Mouse (Mus musculus) neural tube, embryonic 10.5 days (tissue): Measurements from ENCODE around the gene Igf2r.

Source experiments
- DNase-seq: peaks from one replicate; pipeline ENCODE4 v3.0.0-alpha.2; 2017; ENCODE audit warnings: low spot score; ENCODE audit errors: extremely low spot score

The Igf2r gene

GRCm38 (mm10) chr17:12751218-12751617 is 18.2 kb downstream of the Igf2r start:
- no peak for DNase-seq

DNA sequence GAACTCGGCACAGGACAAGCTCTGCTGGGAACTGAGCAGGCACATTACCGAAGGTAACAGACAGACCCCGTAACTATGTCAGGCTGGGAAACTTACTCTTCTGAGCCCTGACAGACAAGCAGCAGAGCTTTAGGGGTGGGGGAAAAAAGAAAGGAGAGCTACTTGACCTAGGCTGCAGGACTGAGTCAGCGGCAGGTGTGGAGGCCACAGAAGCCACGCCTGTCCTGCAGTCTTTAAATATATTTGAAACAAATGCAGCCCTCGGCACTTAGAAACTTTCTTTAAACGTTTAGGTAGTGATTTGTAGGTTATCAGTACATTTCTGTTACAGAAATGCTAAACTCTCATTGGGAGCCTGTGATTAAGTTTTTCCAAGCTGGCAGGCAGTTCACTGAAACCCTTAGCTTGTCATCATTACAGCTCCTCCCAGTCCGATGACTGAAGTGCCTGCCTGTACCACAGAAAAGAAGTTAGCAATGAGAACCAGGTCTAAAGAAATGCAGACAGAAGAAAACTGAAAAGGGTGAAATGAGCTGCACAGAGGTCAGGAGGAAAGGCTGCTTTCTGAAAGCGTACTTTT is 18.8 kb downstream of the Igf2r start:
- DNase-seq: no peak

GRCm38 (mm10) chr17:12749421-12750367 is 19.8 kb downstream of the Igf2r start:
- no peak for DNase-seq

DNA sequence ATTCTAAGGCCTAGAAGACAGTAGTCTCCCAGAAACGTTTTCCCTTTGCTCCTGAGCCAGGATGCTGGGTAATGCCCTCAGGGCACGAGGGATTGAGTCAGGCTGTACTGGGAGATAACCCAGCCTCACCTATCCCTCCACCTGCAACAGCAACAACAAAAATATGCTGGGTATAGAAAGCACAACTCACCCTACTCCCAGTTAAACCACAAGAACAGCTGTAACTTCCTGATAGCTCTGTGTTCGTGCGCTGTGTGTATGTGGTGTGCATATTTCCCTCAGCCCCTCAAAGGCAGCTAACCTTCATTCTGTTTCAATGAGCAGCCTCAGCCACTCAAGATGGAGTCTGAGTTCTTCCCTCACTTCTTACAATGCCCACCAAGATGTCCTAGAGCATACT is 23.7 kb downstream of the Igf2r start:
- DNase-seq: no peak

GRCm38 (mm10) chr17:12744071-12744470 is 25.4 kb downstream of the Igf2r start:
- DNase-seq: no peak

- no peak for DNase-seq
Observed at GRCm38 (mm10) chr17:12742151-12742908, 27.1 kb downstream of the Igf2r start.

GRCm38 (mm10) chr17:12741218-12741968 is 28.1 kb downstream of the Igf2r start:
- peak; percentile 59 for DNase-seq

DNA sequence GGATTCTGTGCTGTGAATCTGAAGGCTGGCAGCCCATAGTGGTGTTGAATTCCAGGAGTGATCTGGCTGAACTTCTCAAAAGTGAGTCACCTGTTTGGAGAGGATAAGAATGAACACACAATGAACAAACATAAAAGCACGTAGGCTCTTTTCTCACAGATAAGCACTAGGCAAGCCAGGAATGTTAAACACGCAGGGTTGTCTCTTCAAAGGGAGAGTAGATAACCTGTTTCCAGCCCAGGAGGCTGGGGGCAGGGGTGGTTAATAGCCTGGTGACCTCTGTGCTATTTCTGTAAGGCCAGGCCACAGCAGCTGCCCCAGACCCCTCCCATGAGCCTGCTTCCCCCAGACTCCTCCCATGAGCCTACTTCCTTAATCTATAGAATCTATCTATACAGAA is 29.1 kb downstream of the Igf2r start:
- DNase-seq: no peak

- DNase-seq: no peak
Observed at GRCm38 (mm10) chr17:12739516-12739915, 29.9 kb downstream of the Igf2r start.

GRCm38 (mm10) chr17:12737934-12738333 is 31.5 kb downstream of the Igf2r start:
- no peak for DNase-seq

DNA sequence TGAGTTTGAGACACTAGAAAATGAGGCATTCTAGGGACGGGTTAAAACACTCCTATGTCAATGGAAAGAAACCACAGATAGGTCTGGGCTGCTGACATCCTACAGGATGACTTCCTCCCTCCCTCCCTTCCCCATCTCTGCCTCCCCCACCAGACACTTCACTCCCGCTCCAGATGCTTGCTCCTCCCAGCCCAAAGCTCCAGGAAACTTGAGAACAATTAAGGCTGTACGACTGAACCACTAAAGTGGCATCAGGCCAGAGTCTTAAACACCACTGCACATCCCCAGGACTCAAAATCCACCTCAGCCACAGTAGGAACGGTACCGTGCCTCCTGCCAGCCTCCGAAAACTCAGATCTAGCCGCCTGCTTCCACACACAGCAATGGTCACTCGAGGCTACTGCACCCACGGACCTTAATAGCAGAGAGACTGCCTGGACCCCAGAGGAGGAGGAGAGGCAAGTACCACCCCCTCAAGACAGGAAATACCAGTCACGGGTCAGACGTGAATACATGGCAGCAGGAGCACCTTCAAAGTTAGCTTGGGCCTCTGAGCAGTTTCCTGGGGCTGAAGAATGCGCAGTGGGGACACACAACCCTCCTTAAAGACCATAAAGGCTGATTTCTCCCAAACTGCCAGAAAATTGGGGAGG is 35.1 kb downstream of the Igf2r start:
- DNase-seq: no peak

DNA sequence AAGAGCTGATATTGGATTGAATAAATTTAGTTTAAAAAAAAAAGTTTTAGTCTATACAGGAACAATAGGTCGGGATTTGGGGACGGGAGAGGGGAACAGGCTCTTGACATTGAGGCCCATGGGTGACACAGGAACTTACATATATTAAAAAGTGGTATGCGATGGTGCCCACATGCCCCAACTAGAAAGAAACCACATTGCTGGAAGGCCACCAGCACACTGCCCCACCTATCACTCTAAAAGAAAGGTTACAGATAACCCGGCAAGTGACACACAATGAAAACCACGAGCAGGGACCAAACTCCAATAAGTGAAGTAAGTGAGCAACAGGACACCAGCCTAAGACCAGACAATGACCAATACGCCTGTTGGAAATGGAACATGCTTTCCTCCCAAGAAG is 36.3 kb downstream of the Igf2r start:
- DNase-seq: no peak

DNA sequence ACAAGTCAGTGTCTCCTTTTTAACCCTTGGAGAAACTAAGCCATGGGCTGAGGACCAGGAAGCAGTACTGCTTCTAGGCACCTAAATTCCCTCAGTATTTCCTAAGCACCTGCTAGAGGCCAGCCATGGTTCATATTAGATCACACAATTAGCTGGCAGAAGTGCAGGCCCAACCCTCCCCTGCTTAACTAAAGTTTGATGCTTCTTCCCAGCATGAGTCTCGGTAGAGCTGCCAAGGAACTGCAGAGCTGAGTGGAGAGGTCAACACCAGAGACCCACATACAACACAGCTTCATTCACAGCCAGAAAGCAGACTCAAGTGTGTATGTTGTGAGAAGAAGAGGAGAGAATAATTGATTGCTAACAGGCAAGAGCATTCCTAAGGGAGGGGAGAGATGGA is 40.9 kb downstream of the Igf2r start:
- DNase-seq: no peak

GRCm38 (mm10) chr17:12727748-12728147 is 41.7 kb downstream of the Igf2r start:
- DNase-seq: no peak

DNA sequence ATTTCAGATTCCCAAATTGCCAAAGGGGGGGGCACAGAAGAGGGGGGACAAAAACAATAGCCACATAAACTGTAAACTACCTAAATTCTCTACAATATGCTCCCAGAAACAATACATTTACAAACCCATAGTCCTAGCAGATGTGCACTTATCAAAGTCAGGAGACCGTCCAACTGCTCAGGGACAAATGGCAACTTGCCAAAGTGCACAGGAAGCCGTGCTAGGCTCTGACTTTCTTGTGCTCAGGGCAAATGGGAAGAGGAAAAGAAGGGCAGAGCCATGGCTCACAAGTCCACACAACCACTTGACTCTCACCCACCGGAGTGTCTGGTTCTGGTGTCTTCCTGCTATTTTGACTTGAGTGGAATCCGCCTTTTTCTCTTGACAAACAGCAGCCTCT is 43.6 kb downstream of the Igf2r start:
- DNase-seq: no peak

GRCm38 (mm10) chr17:12724767-12725744 is 44.4 kb downstream of the Igf2r start:
- DNase-seq: peak; percentile 40

DNA sequence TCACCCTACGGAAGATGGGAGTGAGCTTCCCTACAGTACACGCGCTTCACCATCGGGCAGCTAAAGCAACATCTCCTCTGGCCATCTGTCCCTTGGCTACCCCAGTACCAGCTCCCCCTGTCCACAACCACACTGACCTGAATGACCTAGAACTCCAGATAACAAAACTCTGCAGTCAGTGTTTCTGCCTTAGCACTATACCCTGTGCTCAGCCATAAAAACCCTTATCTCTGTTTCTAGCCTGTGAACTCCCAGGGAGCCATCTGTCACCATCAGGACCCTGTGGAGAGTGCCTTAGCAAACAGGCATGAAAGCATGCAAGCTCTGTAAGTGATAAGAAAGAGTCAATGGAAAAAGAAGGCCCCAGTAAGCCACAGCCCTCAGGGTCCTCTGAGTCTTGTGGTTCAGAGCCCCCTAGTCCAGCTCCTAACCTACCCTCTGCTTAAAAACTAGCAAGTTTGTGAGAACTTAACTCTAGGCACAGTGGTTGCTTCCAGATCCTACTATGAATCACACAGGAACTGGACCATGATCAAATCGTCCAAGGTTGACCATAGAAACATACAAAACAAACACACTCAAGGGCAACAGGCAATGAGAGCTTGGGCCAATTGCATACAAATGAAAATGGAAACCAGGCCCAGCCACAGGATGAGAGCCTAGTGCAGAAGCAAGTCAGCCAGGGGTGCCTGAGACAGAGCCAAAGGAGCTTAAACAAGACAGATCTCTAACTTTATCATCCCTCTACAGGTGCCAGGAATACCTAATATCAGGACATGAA is 45.3 kb downstream of the Igf2r start:
- no peak for DNase-seq

DNA sequence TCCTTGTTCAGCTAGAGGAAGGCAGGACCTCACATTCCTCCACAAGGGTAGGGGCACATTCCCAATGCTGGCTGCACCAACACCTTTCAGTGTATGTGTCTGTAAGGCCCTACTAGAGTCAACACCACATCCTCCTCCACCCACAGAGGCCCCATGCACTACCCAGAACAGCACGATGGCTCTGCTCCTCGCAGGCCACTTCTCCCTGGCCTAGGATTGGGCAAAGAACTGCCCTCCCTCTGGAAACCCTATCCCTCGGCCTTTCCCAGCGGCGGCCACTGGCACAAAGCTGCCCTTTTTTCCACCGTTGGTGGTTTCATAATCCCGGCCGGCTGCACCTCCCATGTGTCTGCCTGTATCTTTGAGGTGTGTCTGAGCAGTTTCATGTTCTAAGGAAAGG is 46.8 kb downstream of the Igf2r start:
- no peak for DNase-seq
